Mouse (Mus musculus): ENCODE measurements at regions not wholly inside any gene's neighbourhood (a gene's known extent, or its start where the extent isn't known, plus 50 kb on each side); places are given as distances from the start of the nearest gene placed in this dataset.

DNA sequence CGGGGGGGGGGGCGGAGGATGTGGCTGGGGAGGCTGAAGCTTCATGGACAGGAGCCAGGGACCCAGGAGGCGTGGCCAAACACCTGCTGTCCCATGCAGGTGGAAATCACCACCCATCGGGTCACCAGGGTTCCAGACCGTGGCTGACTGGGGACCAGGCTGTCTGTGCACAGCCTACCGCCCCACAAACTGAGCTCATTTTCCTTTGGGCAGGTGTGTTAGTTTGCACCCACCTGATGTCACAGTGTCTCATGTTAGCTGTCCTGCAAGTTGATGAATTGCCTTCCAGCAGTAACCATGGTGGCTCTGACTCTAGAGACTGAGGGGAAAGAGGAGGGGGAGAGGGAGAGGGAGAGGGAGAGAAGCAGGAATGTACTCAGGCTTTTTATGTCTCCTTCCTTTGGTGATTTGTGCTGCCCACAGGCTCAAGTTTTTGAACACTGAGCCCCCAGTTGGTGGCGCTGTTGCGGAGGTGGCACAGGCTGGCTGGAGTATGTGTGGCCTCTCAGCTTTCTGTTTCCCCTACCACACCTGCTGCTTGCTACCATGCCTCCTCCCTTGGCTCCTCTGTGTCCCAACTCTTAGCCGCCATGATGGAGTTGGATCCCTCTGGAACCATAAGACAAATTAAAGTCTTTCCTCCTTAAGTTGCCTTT lies 107.8 kb upstream of the Man2a1 start:
- DNase-seq (ENCODE audit: low read depth, low spot score): no peak

DNA sequence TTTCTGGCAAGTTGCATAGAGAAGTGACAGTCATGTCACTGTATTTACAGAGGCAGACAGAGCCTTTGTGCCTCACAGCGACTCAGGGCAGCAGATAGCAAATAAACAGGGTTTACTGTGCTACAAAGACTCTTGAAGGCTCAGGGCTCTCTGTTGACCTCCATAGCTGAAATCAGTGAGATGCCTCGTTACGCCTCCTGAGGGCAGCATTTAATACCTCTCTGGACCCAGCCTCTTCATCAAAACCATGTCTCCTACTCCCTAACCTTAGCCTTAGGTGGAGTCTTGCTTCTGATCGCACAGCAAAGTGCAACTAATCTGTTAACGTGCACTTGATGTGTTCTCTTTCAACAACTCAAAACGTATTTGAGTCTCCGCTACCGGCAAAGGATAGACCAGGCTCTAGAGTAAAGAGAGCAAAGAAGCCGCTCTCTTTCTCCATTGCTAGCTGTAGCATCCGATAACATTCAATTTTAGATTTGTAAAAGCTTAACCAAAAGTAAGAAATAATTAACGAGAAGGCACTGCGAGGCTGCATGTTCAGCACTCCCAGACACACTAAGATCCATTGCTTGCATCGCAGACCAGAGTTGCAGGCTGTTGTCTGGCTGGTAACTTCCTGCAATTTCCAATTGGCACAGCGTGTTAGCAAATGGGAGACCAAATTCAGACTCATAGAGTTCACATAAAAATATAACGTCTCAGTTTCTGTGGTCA lies 101.1 kb upstream of the Man2a1 start:
- DNase-seq (ENCODE audit: low read depth, low spot score): no peak

DNA sequence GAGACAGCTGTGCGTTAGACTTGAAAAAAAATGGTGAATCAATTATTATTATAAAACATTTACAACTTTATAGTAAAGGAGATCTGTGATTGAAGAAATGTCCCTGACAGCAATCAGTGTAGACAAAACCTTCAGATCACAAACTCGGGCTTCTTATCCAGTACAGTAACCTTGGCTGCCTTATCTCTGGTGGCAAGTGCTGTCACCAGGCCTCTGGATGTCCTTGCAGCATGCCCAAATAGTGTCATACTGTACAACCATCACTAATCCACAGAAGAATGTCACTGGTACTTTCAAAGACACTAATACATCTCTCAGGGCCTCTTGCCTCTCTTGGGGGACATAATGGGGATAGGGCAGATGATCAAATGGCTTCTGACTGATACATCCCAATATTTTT lies 98.2 kb upstream of the Man2a1 start:
- no peak for DNase-seq (ENCODE audit: low read depth, low spot score)

DNA sequence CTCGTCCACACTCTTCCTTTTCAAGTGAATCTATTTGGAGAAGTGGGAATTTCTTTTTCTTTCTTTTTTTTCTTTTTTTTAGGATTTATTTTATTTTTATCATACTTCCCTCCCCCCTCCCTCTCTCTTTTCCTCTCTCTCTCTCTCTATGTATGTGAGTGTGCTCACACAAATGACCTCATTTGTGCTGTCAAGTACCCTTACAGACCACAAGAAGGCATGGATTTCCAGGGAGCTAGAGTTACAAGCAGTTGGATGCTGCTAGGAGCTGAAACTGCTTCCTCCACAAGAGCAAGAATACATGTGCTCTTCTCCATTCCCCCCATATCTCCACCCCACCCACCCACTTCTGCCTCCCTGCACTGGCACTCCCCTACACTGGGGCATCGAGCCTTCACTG lies 94.6 kb upstream of the Man2a1 start:
- no peak for DNase-seq (ENCODE audit: low read depth, low spot score)

DNA sequence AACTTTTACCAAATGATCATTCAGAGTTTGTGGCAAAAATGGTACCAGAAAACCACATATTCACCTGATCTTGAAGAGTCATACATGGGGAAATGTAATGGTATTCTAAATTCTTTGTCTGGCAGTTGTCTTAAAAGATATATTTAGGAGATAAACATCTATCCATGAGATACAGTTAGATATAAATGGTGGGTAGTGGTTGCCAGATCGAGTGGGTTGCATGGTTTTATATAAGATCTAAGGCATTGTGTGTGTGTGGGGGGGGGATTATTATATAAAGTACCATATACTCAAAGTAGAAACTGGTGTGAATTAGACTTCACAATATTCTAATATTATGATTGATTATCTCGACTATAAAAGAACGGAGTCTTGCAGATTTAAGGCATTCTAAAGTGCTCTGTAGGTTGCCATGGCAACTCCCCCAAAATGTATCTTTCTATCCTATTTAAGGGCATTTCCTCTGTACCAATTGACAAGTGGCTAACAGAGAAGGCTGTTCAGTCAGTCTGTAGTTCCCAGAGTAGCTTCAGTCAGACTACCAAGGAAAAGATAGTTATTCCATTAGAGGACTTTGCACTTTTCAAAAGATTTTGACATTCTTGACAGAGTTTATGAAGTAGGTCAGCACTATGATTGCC lies 89.3 kb upstream of the Man2a1 start:
- no peak for DNase-seq (ENCODE audit: low read depth, low spot score)

DNA sequence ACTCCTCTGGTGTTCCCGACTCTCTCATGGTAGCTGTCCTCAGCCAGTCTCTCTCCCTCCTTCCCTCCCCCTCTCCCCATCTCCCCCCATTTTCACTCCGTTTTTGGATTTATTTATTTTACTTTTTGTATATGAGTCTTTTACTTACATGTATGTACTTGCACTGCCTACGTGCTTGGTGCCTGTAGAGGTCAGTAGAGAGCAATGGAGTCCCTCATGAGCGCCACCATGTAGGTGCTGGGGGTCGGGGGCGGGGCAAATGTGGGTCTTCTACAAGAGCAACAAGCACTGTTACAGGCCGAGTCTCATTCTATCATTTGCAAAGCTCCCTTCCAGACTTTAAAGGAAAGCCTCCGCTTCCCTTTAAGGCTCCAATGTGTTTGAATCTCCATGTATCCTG lies 78.3 kb upstream of the Man2a1 start:
- no peak for DNase-seq (ENCODE audit: low read depth, low spot score)

DNA sequence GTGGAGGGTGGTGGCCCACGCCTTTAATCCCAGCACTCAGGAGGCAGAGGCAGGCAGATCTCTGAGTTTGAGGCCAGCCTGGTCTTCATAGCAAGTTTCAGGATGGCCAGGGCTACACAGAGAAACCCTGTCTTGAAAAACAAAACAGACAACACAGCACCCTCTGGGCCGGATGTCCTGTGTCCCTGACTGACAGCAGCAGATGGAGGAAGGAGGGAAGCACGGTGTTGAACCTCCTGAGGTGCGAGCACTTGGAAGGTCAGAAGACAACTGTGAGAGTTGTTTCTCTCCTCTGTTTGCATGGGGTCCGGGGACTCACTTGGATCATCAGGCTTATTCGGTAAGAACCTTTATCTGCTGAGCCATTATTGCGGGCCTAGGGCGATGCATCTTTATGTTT lies 76.6 kb upstream of the Man2a1 start:
- no peak for DNase-seq (ENCODE audit: low read depth, low spot score)

DNA sequence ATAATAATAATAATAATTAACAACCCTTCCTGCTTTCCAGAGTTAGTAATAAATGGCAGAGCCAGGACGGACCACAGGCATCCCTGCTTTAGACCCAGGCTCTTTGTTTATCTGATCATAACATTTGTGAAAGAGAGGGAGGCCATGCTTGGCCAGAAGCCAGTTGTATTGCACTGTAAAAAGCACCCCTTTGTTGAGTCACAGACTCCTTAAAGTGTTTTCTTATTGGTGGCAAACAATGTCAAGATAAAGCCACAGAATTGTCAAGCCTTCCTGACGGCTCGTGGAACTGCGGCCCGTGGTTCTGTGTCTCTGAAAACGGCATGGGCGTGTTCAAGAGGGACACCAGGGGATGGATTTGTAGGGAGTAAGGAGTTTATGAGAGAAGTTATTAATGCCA lies 72.7 kb upstream of the Man2a1 start:
- DNase-seq (ENCODE audit: low read depth, low spot score): no peak

DNA sequence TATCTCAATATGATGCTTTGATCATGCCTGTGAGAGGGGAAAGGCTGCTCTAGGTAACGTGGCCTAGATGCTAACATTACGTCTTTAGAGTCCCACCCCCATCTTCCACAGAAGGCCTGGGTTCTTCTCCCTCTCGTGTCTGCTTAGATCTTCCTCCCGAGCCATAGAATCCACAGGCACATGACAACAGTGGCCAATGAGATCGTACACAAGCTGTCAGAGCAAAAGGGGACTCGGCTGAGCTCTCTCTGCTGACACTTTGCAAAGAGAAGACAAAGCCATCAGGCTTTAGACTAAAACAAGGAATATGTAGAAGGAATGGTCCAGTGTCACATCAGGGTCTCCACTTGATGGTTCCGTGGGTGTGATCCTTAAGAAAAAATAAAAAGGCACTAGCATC lies 72.1 kb upstream of the Man2a1 start:
- no peak for DNase-seq (ENCODE audit: low read depth, low spot score)

DNA sequence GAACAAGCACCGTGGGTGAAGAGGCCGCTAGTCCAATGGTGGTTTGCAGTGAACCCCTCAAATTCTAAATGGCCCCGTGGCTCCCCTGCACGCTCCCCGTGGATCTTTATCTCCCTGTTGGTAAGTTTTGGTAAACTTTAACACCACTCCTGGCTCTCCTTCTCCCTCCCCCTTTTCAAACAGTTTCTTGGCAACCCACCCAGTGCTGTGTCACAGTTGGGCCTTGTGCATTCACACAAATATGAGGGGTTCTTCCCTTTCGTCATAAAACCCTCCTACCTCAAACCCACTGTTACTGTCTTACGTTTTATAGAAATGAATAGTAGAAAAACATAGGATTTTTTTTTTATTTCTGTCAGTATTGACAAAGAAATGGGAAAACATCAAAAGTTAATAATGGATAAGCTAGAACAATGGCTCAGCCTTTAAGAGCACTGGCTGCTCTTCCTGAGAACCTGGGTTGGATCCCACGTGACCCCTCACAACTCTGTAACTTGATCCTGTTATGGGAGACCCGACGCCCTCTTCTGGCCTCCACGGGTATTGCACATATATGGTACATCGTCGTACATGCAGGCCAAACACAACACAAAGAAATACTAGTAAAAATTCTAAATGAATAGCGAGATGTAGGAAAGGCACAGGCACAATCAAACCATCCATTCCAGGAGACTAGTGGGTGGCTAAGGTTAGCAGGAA lies 71.1 kb upstream of the Man2a1 start:
- no peak for DNase-seq (ENCODE audit: low read depth, low spot score)

DNA sequence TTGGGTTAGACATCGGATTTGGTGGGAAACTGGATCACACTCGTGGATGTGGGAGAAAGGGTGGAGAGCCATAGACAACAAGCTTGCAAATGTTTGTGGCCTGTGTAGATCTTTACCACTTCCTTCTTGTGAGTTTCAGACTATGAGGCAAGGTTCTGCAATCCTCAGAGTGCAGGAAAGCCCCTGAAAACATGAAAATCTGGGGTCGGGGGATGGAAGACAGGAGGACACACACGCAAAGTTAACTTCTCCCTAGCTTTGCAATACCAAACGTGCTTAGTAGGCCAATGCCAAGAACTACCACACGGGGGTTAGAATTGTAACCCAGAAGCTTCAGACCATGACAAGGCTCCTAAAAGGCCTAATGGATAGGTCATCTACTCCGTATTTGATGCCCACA lies 69.4 kb upstream of the Man2a1 start:
- DNase-seq (ENCODE audit: low read depth, low spot score): no peak

DNA sequence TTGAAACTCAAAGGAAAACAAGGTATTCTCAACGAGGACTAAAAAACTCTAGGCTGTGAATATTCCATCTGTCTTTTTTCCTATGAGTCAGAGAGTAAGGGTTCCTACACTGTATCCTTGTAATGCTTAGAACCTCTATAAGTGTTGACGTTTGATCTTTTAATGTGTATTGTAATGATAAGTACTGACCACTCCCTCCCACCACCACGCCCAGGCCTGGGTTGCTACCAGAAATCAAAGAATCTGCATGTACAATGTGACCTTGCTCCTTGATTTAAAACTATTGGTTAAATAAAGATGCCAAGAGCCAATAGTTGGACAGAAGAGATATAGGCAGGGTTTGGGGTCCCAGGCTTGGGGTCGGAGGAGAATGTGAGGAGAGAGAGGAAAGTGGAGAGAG lies 66.2 kb upstream of the Man2a1 start:
- no peak for DNase-seq (ENCODE audit: low read depth, low spot score)

DNA sequence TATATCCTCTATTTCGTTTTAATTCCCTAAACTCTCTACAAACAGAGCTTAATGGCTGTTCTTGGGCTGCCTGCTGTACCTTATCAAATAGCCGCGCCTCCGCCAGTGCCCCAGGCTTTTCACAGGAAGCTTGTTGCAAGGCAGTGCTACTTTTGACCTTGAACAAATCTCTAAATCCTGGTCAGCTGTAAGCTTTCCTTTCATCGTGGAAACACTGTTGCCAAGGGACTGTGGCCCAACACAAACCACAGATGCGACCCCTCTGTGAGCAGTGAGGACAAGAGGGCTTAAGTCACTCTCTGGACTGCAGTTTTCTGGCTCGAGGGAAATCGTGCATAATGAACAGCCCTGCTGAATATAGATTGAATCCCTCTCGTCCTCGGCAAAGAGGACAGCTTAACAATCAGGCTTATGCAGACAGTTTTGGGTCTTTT lies 62.0 kb upstream of the Man2a1 start:
- DNase-seq (ENCODE audit: low read depth, low spot score): no peak

DNA sequence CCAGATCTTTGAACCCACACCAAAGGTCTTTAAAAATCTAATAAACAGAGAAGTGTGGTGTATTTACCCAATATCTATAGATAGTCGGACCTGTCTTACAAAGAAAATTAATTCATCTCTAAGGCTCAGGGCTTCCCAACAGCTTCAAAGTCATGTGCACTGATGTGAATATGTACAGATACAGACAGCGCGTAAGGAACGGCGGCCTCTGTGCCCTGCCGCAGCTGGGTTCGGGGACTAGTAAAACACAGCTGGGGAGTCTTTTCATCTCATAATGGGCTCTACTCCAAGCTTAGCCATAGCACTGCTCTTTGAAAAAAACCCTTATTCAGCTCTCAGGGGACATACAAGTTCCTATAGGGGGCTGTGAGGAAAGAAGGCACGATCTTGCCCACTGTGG lies 60.1 kb upstream of the Man2a1 start:
- DNase-seq (ENCODE audit: low read depth, low spot score): no peak

DNA sequence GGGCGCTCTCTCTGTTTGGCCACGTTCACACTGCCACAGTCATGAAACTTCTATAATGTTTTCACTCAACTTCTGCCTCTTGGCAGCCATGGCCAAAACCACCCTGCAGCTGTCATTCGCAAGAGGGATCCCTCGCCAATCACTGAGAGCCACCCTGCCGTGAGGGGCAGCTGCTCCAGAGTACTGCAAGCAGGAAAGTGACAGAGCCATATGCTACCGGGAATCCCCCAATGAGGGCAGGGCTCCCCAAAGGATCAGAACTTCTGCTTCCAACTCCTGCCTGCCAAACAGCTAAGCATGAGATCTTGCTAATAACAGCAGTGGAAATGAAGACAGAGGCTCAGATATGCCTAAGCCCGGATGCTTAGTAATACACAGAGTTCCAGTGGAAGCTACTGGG lies 52.0 kb upstream of the Man2a1 start:
- no peak for DNase-seq (ENCODE audit: low read depth, low spot score)

DNA sequence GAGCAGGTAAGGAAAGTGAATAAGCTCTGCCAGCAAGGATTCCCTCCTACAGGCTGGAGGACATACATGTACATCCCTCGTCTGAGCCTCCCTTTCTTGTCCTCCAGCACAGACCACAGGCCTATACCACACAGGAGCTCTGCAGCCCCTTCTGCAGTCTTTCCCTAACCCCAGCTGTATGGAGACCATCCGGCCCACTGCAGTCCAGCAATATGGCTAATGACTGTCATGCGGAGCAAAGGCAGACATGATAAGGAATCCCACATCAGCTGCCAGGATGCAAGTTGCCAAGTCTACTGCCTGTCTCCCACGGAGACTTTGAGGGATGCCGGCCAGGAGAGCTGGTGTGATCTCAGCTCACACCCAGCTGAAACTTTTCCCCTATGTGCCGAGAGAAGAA lies 50.5 kb upstream of the Man2a1 start:
- DNase-seq (ENCODE audit: low read depth, low spot score): no peak
